Mouse (Mus musculus) cortical plate, adult 2 months (tissue): ENCODE measurements around the gene Jun. TPM values are rescaled to one million over a fixed set of nuclear protein-coding genes. Genes with fewer than 3 reads are reported as not detected.

Experiments
- H3K27ac ChIP-seq: fragments of 200-500 bp; 2 replicates; pipeline ENCODE4 v1.5.1; 2012; ENCODE audit warnings: low read length, control low read depth, inconsistent platforms; ENCODE audit not compliant: insufficient read depth
- H3K4me1 ChIP-seq: fragments of 200-500 bp; 2 replicates; pipeline ENCODE4 v1.6.1; 2011; ENCODE audit warnings: low read length; ENCODE audit not compliant: control insufficient read depth, insufficient read depth
- H3K4me3 ChIP-seq: fragments of 200-500 bp; 2 replicates; pipeline ENCODE4 v1.5.1; 2011; ENCODE audit warnings: mild to moderate bottlenecking, low read length, control low read depth; ENCODE audit not compliant: insufficient read depth
- CTCF ChIP-seq: fragments of 200-500 bp; IDR thresholded peaks from 2 replicates; pipeline ENCODE4 v1.5.1; 2011; ENCODE audit warnings: mild to moderate bottlenecking, control low read depth, low read length; ENCODE audit not compliant: insufficient read depth; ENCODE audit errors: extremely low read depth
- POLR2A ChIP-seq: fragments of 200-500 bp; IDR thresholded peaks from 2 replicates; pipeline ENCODE4 v1.6.1; 2011; ENCODE audit warnings: mild to moderate bottlenecking, low read length, control low read depth; ENCODE audit not compliant: insufficient read depth; ENCODE audit errors: extremely low read depth
- polyA plus RNA-seq: library from polyadenylated mRNA; depleted of rRNA; stranded (reverse); fragments of >200 nt; gene quantifications from 2 replicates; pipeline ENCODE4 v1.2.3, GENCODE M21; 2012

Gene Jun
- polyA plus RNA-seq, 1 experiment, result 32.5 TPM

GRCm38 (mm10) chr4:95075591-95076002 lies 23.6 kb upstream of the Jun start:
- TF ChIP-seq CTCF (no peak), POLR2A (no peak)
- Histone ChIP-seq H3K4me3 (no peak overlapping the region), H3K4me1 (no peaks in the 10 kb centered on the region), H3K27ac (no peak overlapping the region)

GRCm38 (mm10) chr4:95074319-95074718 lies 22.3 kb upstream of the Jun start:
- TF ChIP-seq POLR2A, result no peak
- no peak overlapping the region for H3K27ac ChIP-seq
- H3K4me3 ChIP-seq, result no peak overlapping the region
- no peaks in the 10 kb centered on the region for H3K4me1 ChIP-seq

- no peak overlapping the region for H3K27ac ChIP-seq
Measured at GRCm38 (mm10) chr4:95073214-95073750, 21.3 kb upstream of the Jun start.

GRCm38 (mm10) chr4:95070407-95070806 lies 18.4 kb upstream of the Jun start:
- no peak overlapping the region for H3K27ac ChIP-seq
- no peak overlapping the region for H3K4me3 ChIP-seq
- no peaks in the 10 kb centered on the region for H3K4me1 ChIP-seq
- no peak for TF ChIP-seq CTCF
- no peak for TF ChIP-seq POLR2A

More at GRCm38 (mm10) chr4:95073214-95073750, 21.3 kb upstream of the Jun start:
- no peaks in the 10 kb centered on the region for H3K4me1 ChIP-seq
- no peak overlapping the region for H3K4me3 ChIP-seq
- TF ChIP-seq POLR2A (no peak), CTCF (no peak)

- Histone ChIP-seq H3K27ac (no peak overlapping the region), H3K4me1 (no peaks in the 10 kb centered on the region), H3K4me3 (no peak overlapping the region)
- TF ChIP-seq POLR2A, result no peak
- TF ChIP-seq CTCF, result no peak
Measured at GRCm38 (mm10) chr4:95068045-95068948, 16.3 kb upstream of the Jun start.

GRCm38 (mm10) chr4:95063609-95064210 lies 11.7 kb upstream of the Jun start:
- no peak overlapping the region for H3K27ac ChIP-seq
- TF ChIP-seq POLR2A, result no peak
- TF ChIP-seq CTCF, result no peak
- no peaks in the 10 kb centered on the region for H3K4me1 ChIP-seq
- no peak overlapping the region for H3K4me3 ChIP-seq

- Histone ChIP-seq H3K4me1 (no peaks in the 10 kb centered on the region), H3K4me3 (no peak overlapping the region), H3K27ac (no peak overlapping the region)
- TF ChIP-seq CTCF, result no peak
- no peak for TF ChIP-seq POLR2A
Measured at GRCm38 (mm10) chr4:95062873-95063272, 10.9 kb upstream of the Jun start.

- no peak for TF ChIP-seq POLR2A
- no peak for TF ChIP-seq CTCF
- H3K4me1 ChIP-seq, result no peaks in the 10 kb centered on the region; the same call in 1 of the 2 replicates
- H3K27ac ChIP-seq, result no peak overlapping the region
- no peak overlapping the region for H3K4me3 ChIP-seq
Measured at GRCm38 (mm10) chr4:95057264-95057663, 5.2 kb upstream of the Jun start.

GRCm38 (mm10) chr4:95055276-95055675 lies 3.3 kb upstream of the Jun start:
- H3K27ac ChIP-seq, result no peak overlapping the region
- no peak for TF ChIP-seq CTCF
- TF ChIP-seq POLR2A, result no peak
- no peaks in the 10 kb centered on the region; the same call in 1 of the 2 replicates for H3K4me1 ChIP-seq
- H3K4me3 ChIP-seq, result no peak overlapping the region
